Mouse (Mus musculus) lung, embryonic 16.5 days (tissue): ENCODE data around the gene Hsp90aa1. TPM values are rescaled to one million over a fixed set of nuclear protein-coding genes. Genes with fewer than 3 reads are reported as not detected.
"Not testable (repeated sequence)": the region's sequence is repeated elsewhere in the genome, so short reads cannot be mapped to it uniquely, and the experiment has no call there.

Experiments
- ATAC-seq: fragments of 200-750 bp; cut with Nextera tagmentation; 2 replicates; pipeline ENCODE4 v1.8.0; 2017; ENCODE audit warnings: low read depth, mild to moderate bottlenecking, moderate library complexity
- H3K27ac ChIP-seq: fragments of 300-500 bp; sonication (generic); 2 replicates; pipeline ENCODE4 v1.5.1; 2014; ENCODE audit warnings: mild to moderate bottlenecking, control low read depth, low read length
- H3K27me3 ChIP-seq: fragments of 300-500 bp; sonication (generic); 2 replicates; pipeline ENCODE4 v1.6.1; 2014; ENCODE audit warnings: low read depth, low read length, mixed read lengths; ENCODE audit not compliant: control insufficient read depth, insufficient read depth
- H3K36me3 ChIP-seq: fragments of 300-500 bp; sonication (generic); 2 replicates; pipeline ENCODE4 v1.6.1; 2014; ENCODE audit warnings: low read length; ENCODE audit not compliant: control insufficient read depth, insufficient read depth
- H3K4me1 ChIP-seq: fragments of 300-500 bp; sonication (generic); replicated peaks from 2 replicates; pipeline ENCODE4 v1.6.1; 2014; ENCODE audit warnings: low read length, mixed read lengths; ENCODE audit not compliant: control insufficient read depth, insufficient read depth
- H3K4me2 ChIP-seq: fragments of 300-500 bp; sonication (generic); 2 replicates; pipeline ENCODE4 v1.6.1; 2014; ENCODE audit warnings: low read depth, low read length, control low read depth
- H3K4me3 ChIP-seq: fragments of 300-500 bp; sonication (generic); 2 replicates; pipeline ENCODE4 v1.5.1; 2014; ENCODE audit warnings: mild to moderate bottlenecking, low read length, control low read depth
- H3K9ac ChIP-seq: fragments of 300-500 bp; sonication (generic); 2 replicates; pipeline ENCODE4 v1.6.1; 2014; ENCODE audit warnings: low read length, control low read depth
- H3K9me3 ChIP-seq: fragments of 300-500 bp; sonication (generic); 2 replicates; pipeline ENCODE4 v1.6.1; 2016; ENCODE audit warnings: low read length; ENCODE audit not compliant: control insufficient read depth
- WGBS: fragments of 180-500 bp; shearing (Covaris S2); extraction: QIAGEN DNeasy Blood & Tissue Kit; methylation state at CpG from one replicate; pipeline ENCODE4 v1.1.7; 2014; 5-methylcytosine and 5-hydroxymethylcytosine counted together
- polyA plus RNA-seq: library from polyadenylated mRNA; unstranded; fragments of >200 nt; fragmentation: Nextera tagmentation; extraction: Ambion mirVana; gene quantifications from 2 replicates; pipeline ENCODE4 v1.2.1, GENCODE M21; 2015

Gene Hsp90aa1
- 806 and 832 TPM in 2 replicates for polyA plus RNA-seq

- Histone ChIP-seq H3K36me3 (no peaks in the 10 kb centered on the region), H3K9ac (peak within 1 kb of the TSS; percentile 5), H3K4me1 (no peaks in the 10 kb centered on the region; the same call in 1 of the 2 replicates), H3K9me3 (no peaks in the 10 kb centered on the region), H3K4me3 (no peak within 1 kb of the TSS), H3K4me2 (no peak within 1 kb of the TSS), H3K27me3 (no peaks in the 10 kb centered on the region), H3K27ac (no peak within 1 kb of the TSS)
- WGBS = 50% methylated on average over 4 of the region's 4 CpGs
- no peak for ATAC-seq
These were observed at the start of gene Hsp90aa1 for GRCm38 (mm10) chr12:110702556-110702955. TSS of gene Hsp90aa1 (minus strand) at chr12:110702728.

GRCm38 (mm10) chr12:110750770-110751439 lies 48.4 kb upstream of the Hsp90aa1 start:
- ATAC-seq = no peak
- Histone ChIP-seq H3K9ac (no peak overlapping the region), H3K9me3 (no peaks in the 10 kb centered on the region), H3K27ac (no peak overlapping the region), H3K4me1 (no peaks in the 10 kb centered on the region), H3K4me2 (no peak overlapping the region), H3K27me3 (no peaks in the 10 kb centered on the region), H3K4me3 (no peak overlapping the region), H3K36me3 (peaks cover 9% of the 10 kb centered on the region; the same call in 1 of the 2 replicates)
- 72% methylated on average over 10 of the region's 10 CpGs for WGBS

GRCm38 (mm10) chr12:110738158-110738921 lies 35.8 kb upstream of the Hsp90aa1 start:
- Histone ChIP-seq H3K27ac (peak overlapping the region; percentile 83), H3K9ac (peak overlapping the region; percentile 97), H3K4me1 (peaks cover 15% of the 10 kb centered on the region), H3K4me2 (peak overlapping the region; percentile 66), H3K9me3 (no peaks in the 10 kb centered on the region), H3K4me3 (peak overlapping the region; percentile 95), H3K27me3 (no peaks in the 10 kb centered on the region), H3K36me3 (no peaks in the 10 kb centered on the region)
- peak; percentile 57 for ATAC-seq
- 1% methylated on average over 67 of the region's 72 CpGs for WGBS

GRCm38 (mm10) chr12:110737170-110738157 lies 34.9 kb upstream of the Hsp90aa1 start, which contains the start of gene Wdr20:
TSS of gene Wdr20 (plus strand) at chr12:110737944.
- Histone ChIP-seq H3K36me3 (no peaks in the 10 kb centered on the region), H3K9ac (peak within 1 kb of the TSS; percentile 97), H3K27ac (peak within 1 kb of the TSS; percentile 83), H3K4me2 (peak within 1 kb of the TSS; percentile 94), H3K27me3 (no peaks in the 10 kb centered on the region), H3K9me3 (no peaks in the 10 kb centered on the region), H3K4me3 (peak within 1 kb of the TSS; percentile 95), H3K4me1 (peaks cover 15% of the 10 kb centered on the region)
- under 1% methylated on average over 69 of the region's 69 CpGs for WGBS
- ATAC-seq = peak; percentile 99

- peaks cover 15% of the 10 kb centered on the region for H3K4me1 ChIP-seq
- no peaks in the 10 kb centered on the region for H3K36me3 ChIP-seq
- ATAC-seq = no peak
- no peaks in the 10 kb centered on the region for H3K9me3 ChIP-seq
- H3K27ac ChIP-seq = no peak overlapping the region
- WGBS = 11% methylated on average over 4 of the region's 4 CpGs
- peak overlapping the region; percentile 95 for H3K4me3 ChIP-seq
- H3K27me3 ChIP-seq = no peaks in the 10 kb centered on the region
- H3K4me2 ChIP-seq = peak overlapping the region; percentile 94
- H3K9ac ChIP-seq = peak overlapping the region; percentile 79; the same call in 1 of the 2 replicates
These were observed 34.1 kb upstream of the Hsp90aa1 start for GRCm38 (mm10) chr12:110736641-110737040.

GRCm38 (mm10) chr12:110733254-110733653 lies 30.7 kb upstream of the Hsp90aa1 start:
- not testable (repeated sequence) for H3K9ac ChIP-seq, H3K4me2 ChIP-seq, H3K27me3 ChIP-seq, ATAC-seq, H3K27ac ChIP-seq, H3K9me3 ChIP-seq, H3K4me1 ChIP-seq, H3K36me3 ChIP-seq, H3K4me3 ChIP-seq
- 87% methylated on average over 3 of the region's 3 CpGs for WGBS

GRCm38 (mm10) chr12:110726428-110726827 lies 23.9 kb upstream of the Hsp90aa1 start:
- ATAC-seq = no peak
- H3K27me3 ChIP-seq = no peaks in the 10 kb centered on the region
- H3K27ac ChIP-seq = no peak overlapping the region
- H3K36me3 ChIP-seq = no peaks in the 10 kb centered on the region
- no peak overlapping the region for H3K4me3 ChIP-seq
- H3K9me3 ChIP-seq = no peaks in the 10 kb centered on the region
- H3K9ac ChIP-seq = no peak overlapping the region
- 41% methylated on average over 1 of the region's 1 CpGs for WGBS
- no peak overlapping the region for H3K4me2 ChIP-seq
- H3K4me1 ChIP-seq = no peaks in the 10 kb centered on the region

- no peaks in the 10 kb centered on the region for H3K9me3 ChIP-seq
- 74% methylated on average over 5 of the region's 5 CpGs for WGBS
- H3K4me2 ChIP-seq = no peak overlapping the region
- H3K9ac ChIP-seq = no peak overlapping the region
- H3K4me1 ChIP-seq = no peaks in the 10 kb centered on the region
- H3K36me3 ChIP-seq = no peaks in the 10 kb centered on the region
- H3K4me3 ChIP-seq = no peak overlapping the region
- H3K27ac ChIP-seq = no peak overlapping the region
- ATAC-seq = no peak
- no peaks in the 10 kb centered on the region for H3K27me3 ChIP-seq
These were observed 23.0 kb upstream of the Hsp90aa1 start for GRCm38 (mm10) chr12:110725489-110725888.
